8 mouse cellular contexts compared by ENCODE assay signal in the genomic region with DNA sequence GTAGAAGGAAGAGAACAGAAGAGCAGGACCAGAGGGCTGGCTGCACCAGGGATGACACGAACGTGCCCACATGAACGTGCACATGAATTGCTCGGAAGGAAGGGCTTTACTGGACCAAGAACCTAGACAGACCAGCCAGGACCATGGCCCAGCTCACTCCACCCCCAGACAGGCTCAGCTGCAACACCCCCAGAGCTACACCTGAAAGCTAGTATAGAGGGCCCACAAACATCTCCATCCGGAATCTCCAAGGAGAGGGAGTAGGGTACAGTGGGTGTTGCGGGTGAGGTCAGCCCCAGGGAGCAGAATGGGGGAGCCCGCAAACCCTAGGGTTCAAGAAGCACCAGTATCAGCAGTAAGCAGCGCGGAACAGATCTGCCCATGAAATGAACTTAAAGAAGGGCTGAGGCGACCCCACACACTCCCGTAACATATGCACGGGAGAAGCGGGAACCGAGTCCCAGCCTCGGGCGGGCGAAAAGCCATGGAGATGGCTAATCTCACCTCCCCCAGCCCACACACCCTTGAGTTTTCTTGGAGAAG. TPM values are rescaled to one million over a fixed set of nuclear protein-coding genes. Genes with fewer than 3 reads are reported as not detected.
A peak's percentile ranks its signal among the peaks of the same experiment; 100 is the strongest.
DNase-seq lines count a peak whose midpoint lies in the region; ATAC-seq lines count a peak whose summit lies in the region.

No protein-coding gene starts in this region.

- 30% methylated on average over 17 of the region's 17 CpGs for WGBS in heart, embryonic 15.5 days
- WGBS in hindbrain, embryonic 11.5 days: 21% methylated on average over 17 of the region's 17 CpGs
- WGBS in midbrain, embryonic 10.5 days: 20% methylated on average over 17 of the region's 17 CpGs

- no peak for ATAC-seq in heart, embryonic 15.5 days (replicated peaks; ENCODE audit: insufficient number of reproducible peaks, insufficient read depth, low FRiP score, low read depth)
- ATAC-seq in hindbrain, embryonic 11.5 days (ENCODE audit: low FRiP score): no peak

- no peaks in the 10 kb centered on the region for H3K36me3 ChIP-seq in heart, embryonic 15.5 days
- no peaks in the 10 kb centered on the region for H3K36me3 ChIP-seq in hindbrain, embryonic 11.5 days (ENCODE audit: control insufficient read depth, insufficient read depth, low read length)
- H3K36me3 ChIP-seq in midbrain, embryonic 10.5 days: no peaks in the 10 kb centered on the region

- peaks cover 52% of the 10 kb centered on the region for H3K4me1 ChIP-seq in heart, embryonic 15.5 days (replicated peaks)
- H3K4me1 ChIP-seq in brown adipose tissue, adult 24 weeks (ENCODE audit: control insufficient read depth, insufficient read depth, insufficient read length, low read length): peaks cover 30% of the 10 kb centered on the region
- peaks cover 7% of the 10 kb centered on the region for H3K4me1 ChIP-seq in hindbrain, embryonic 11.5 days (replicated peaks; ENCODE audit: control insufficient read depth, insufficient read depth, low read length)
- H3K4me1 ChIP-seq in midbrain, embryonic 10.5 days: peaks cover 32% of the 10 kb centered on the region

- peaks cover 8% of the 10 kb centered on the region for H3K27me3 ChIP-seq in heart, embryonic 15.5 days
- peaks cover 38% of the 10 kb centered on the region for H3K27me3 ChIP-seq in hindbrain, embryonic 11.5 days (ENCODE audit: control insufficient read depth, insufficient read depth, low read length)
- peaks cover 66% of the 10 kb centered on the region for H3K27me3 ChIP-seq in midbrain, embryonic 10.5 days (ENCODE audit: low read depth, poor library complexity, severe bottlenecking)

- no peaks in the 10 kb centered on the region for H3K9me3 ChIP-seq in heart, embryonic 15.5 days (replicated peaks)
- H3K9me3 ChIP-seq in hindbrain, embryonic 11.5 days (ENCODE audit: control insufficient read depth, low read length): no peaks in the 10 kb centered on the region
- H3K9me3 ChIP-seq in midbrain, embryonic 10.5 days (replicated peaks): no peaks in the 10 kb centered on the region

- peak overlapping the region; percentile 95 for H3K4me2 ChIP-seq in heart, embryonic 15.5 days
- H3K4me2 ChIP-seq in hindbrain, embryonic 11.5 days (replicated peaks; ENCODE audit: low read depth, low read length): peak overlapping the region; percentile 99

- peak overlapping the region; percentile 79 for H3K9ac ChIP-seq in heart, embryonic 15.5 days
- no peak overlapping the region for H3K9ac ChIP-seq in hindbrain, embryonic 11.5 days (ENCODE audit: low read depth, low read length)

- H3K4me3 ChIP-seq in heart, embryonic 15.5 days: peak overlapping the region; percentile 65
- H3K4me3 ChIP-seq in brown adipose tissue, adult 24 weeks (ENCODE audit: insufficient read depth, low read depth, low read length): peak overlapping the region; percentile 73
- peak overlapping the region; percentile 72 for H3K4me3 ChIP-seq in hindbrain, embryonic 11.5 days (ENCODE audit: low read depth, low read length)
- peak overlapping the region; percentile 83 for H3K4me3 ChIP-seq in midbrain, embryonic 10.5 days

- no peak for DNase-seq in heart, adult 8-10 months (ENCODE audit: low spot score)
- DNase-seq in hindbrain, embryonic 11.5 days (ENCODE audit: low spot score): no peak
- DNase-seq in midbrain, embryonic 10.5 days (ENCODE audit: low spot score): no peak
- no peak for DNase-seq in urinary bladder, postnatal 25 days (ENCODE audit: low spot score)
- no peak for DNase-seq in layer of hippocampus, postnatal 10 days (ENCODE audit: low spot score in 2 of 2)
- no peak for DNase-seq in kidney, postnatal 4 days

- H3K27ac ChIP-seq in heart, embryonic 15.5 days: no peak overlapping the region
- peak overlapping the region; percentile 53; the same call in 1 of the 2 replicates for H3K27ac ChIP-seq in brown adipose tissue, adult 24 weeks (replicated peaks; ENCODE audit: low read depth, low read length)
- no peak overlapping the region for H3K27ac ChIP-seq in hindbrain, embryonic 11.5 days (ENCODE audit: low read depth, low read length)
- no peak overlapping the region for H3K27ac ChIP-seq in midbrain, embryonic 10.5 days (replicated peaks)

RNA-seq across cellular contexts. Expression of gene Nacc2, which starts 1.4 kb away (rescaled TPM):
- polyA plus RNA-seq in heart, embryonic 15.5 days (2015; fragmentation: Nextera tagmentation; extraction: Ambion mirVana): 5.2 and 8.0 TPM in 2 replicates
- 10 to 100 TPM; 27.6 to 44.2 (median 31.7) TPM for total RNA-seq in heart, adult 8-10 months (2022)
- polyA plus RNA-seq in brown adipose tissue, adult 24 weeks (2012; ENCODE audit: insufficient read depth, insufficient read length, missing spikeins): 17.7 and 26.5 TPM in 2 replicates
- 5.7 and 7.2 TPM in 2 replicates for polyA plus RNA-seq in hindbrain, embryonic 11.5 days (2014; fragmentation: Nextera tagmentation; extraction: Ambion mirVana)
- 4.3 and 5.6 TPM in 2 replicates for polyA plus RNA-seq in midbrain, embryonic 10.5 days (2016; fragmentation: Nextera tagmentation; extraction: Ambion mirVana)
- 10 to 100 TPM; 42.8 to 46.3 TPM for total RNA-seq in layer of hippocampus, postnatal 10 days (2021)
